Mouse (Mus musculus) MEL (cell line): ENCODE results near the gene Efna3. TPM values are rescaled to one million over a fixed set of nuclear protein-coding genes. Genes with fewer than 3 reads are reported as not detected.
A peak's percentile ranks its signal among the peaks of the same experiment; 100 is the strongest.

Experiments used
- DNase-seq: peaks from one replicate; pipeline ENCODE4 v3.0.0; 2011; ENCODE audit warnings: low read depth, low spot score
- H3K27ac ChIP-seq: 2 replicates; pipeline ENCODE4 v1.5.1; 2012; ENCODE audit warnings: low read depth, mild to moderate bottlenecking, control low read depth, low read length, moderate library complexity; ENCODE audit not compliant: control insufficient read depth
- H3K27me3 ChIP-seq, 2 experiments: fragments of 150-350 bp in 1 of 2; sonication (generic) in 1 of 2; 2 replicates each; pipeline ENCODE4 v1.6.1; 2012; ENCODE audit warnings: low read length in 2 of 2, mild to moderate bottlenecking in 2 of 2, improper control_type of control experiment in 1 of 2, moderate library complexity in 1 of 2; ENCODE audit not compliant: insufficient read depth in 2 of 2, control insufficient read depth in 1 of 2
- H3K36me3 ChIP-seq, 2 experiments: 2 replicates each; pipeline ENCODE4 v1.6.1; 2012 to 2014; ENCODE audit warnings: low read length in 2 of 2, improper control_type of control experiment in 1 of 2, inconsistent platforms in 1 of 2, mild to moderate bottlenecking in 1 of 2; ENCODE audit not compliant: insufficient read depth in 2 of 2, control insufficient read depth in 1 of 2
- H3K4me1 ChIP-seq, 2 experiments: fragments of 150-350 bp in 1 of 2; sonication (generic) in 1 of 2; 2 replicates each; pipeline ENCODE4 v1.6.1; 2012; ENCODE audit warnings: low read length in 2 of 2, improper control_type of control experiment in 1 of 2, mild to moderate bottlenecking in 1 of 2; ENCODE audit not compliant: insufficient read depth in 2 of 2, control insufficient read depth in 1 of 2
- H3K4me3 ChIP-seq, 2 experiments: fragments of 150-350 bp in 1 of 2; sonication (generic) in 1 of 2; 2 replicates each; pipeline ENCODE4 v1.5.1; 2012; ENCODE audit warnings: low read depth in 2 of 2, low read length in 2 of 2, mild to moderate bottlenecking in 2 of 2, moderate library complexity in 2 of 2, control low read depth in 1 of 2, improper control_type of control experiment in 1 of 2; ENCODE audit not compliant: control insufficient read depth in 1 of 2, insufficient read depth in 1 of 2
- H3K79me2 ChIP-seq: 2 replicates; pipeline ENCODE4 v1.6.1; 2012; ENCODE audit warnings: mild to moderate bottlenecking, low read length, moderate library complexity; ENCODE audit not compliant: control insufficient read depth, poor library complexity, insufficient read depth
- H3K9ac ChIP-seq: 2 replicates; pipeline ENCODE4 v1.6.1; 2012; ENCODE audit warnings: low read depth, mild to moderate bottlenecking, control low read depth, low read length, moderate library complexity; ENCODE audit not compliant: control insufficient read depth, poor library complexity, severe bottlenecking
- H3K9me3 ChIP-seq: fragments of 150-350 bp; sonication (generic); replicated peaks from 2 replicates; pipeline ENCODE4 v1.6.1; 2012; ENCODE audit warnings: mild to moderate bottlenecking, low read length, improper control_type of control experiment, moderate library complexity; ENCODE audit not compliant: insufficient read depth
- CHD1 ChIP-seq: IDR thresholded peaks from 2 replicates; pipeline ENCODE4 v1.6.1; 2012; ENCODE audit warnings: low read depth, mild to moderate bottlenecking, inconsistent platforms, low read length, improper control_type of control experiment
- CHD2 ChIP-seq: IDR thresholded peaks from 2 replicates; pipeline ENCODE4 v1.6.1; 2011; ENCODE audit warnings: low read length, improper control_type of control experiment
- EP300 ChIP-seq, 2 experiments: IDR thresholded peaks; 2 replicates each; pipeline ENCODE4 v1.6.1; 2011; ENCODE audit warnings: improper control_type of control experiment in 2 of 2, low read length in 2 of 2, low read depth in 1 of 2, mild to moderate bottlenecking in 1 of 2
- ETS1 ChIP-seq: IDR thresholded peaks from 2 replicates; pipeline ENCODE4 v1.6.1; 2012; ENCODE audit warnings: low read depth, mild to moderate bottlenecking, inconsistent platforms, low read length, improper control_type of control experiment, moderate library complexity
- GABPA ChIP-seq: IDR thresholded peaks from 2 replicates; pipeline ENCODE4 v1.6.1; 2012; ENCODE audit warnings: low read depth, mild to moderate bottlenecking, inconsistent platforms, low read length, improper control_type of control experiment, moderate library complexity
- GATA1 ChIP-seq: IDR thresholded peaks from 2 replicates; pipeline ENCODE4 v1.6.1; 2011; ENCODE audit warnings: low read depth, low read length, improper control_type of control experiment
- JUND ChIP-seq: IDR thresholded peaks from 2 replicates; pipeline ENCODE4 v1.6.1; 2011; ENCODE audit warnings: low read depth, mild to moderate bottlenecking, improper control_type of control experiment, low read length
- MAZ ChIP-seq: IDR thresholded peaks from 2 replicates; pipeline ENCODE4 v1.6.1; 2012; ENCODE audit warnings: low read depth, mild to moderate bottlenecking, inconsistent platforms, low read length, improper control_type of control experiment
- MYB ChIP-seq: IDR thresholded peaks from 2 replicates; pipeline ENCODE4 v1.6.1; 2011; ENCODE audit warnings: mild to moderate bottlenecking, low read depth, low read length, improper control_type of control experiment
- MYC ChIP-seq: IDR thresholded peaks from 2 replicates; pipeline ENCODE4 v1.6.1; 2011; ENCODE audit warnings: low read depth, mild to moderate bottlenecking, low read length, improper control_type of control experiment, moderate library complexity
- NELFE ChIP-seq: IDR thresholded peaks from 2 replicates; pipeline ENCODE4 v1.6.1; 2011; ENCODE audit warnings: low read depth, low read length, improper control_type of control experiment
- POLR2A ChIP-seq, 2 experiments: IDR thresholded peaks; 2 replicates each; pipeline ENCODE4 v1.6.1; 2011 to 2012; ENCODE audit warnings: low read length in 2 of 2, mild to moderate bottlenecking in 2 of 2, control low read depth in 1 of 2, improper control_type of control experiment in 1 of 2, low read depth in 1 of 2, moderate library complexity in 1 of 2; ENCODE audit not compliant: control insufficient read depth in 1 of 2, insufficient read depth in 1 of 2, poor library complexity in 1 of 2
- POLR2AphosphoS2 ChIP-seq: IDR thresholded peaks from 2 replicates; pipeline ENCODE4 v1.6.1; 2011; ENCODE audit warnings: low read length, improper control_type of control experiment
- SIN3A ChIP-seq: IDR thresholded peaks from 2 replicates; pipeline ENCODE4 v1.6.1; 2012; ENCODE audit warnings: low read length, improper control_type of control experiment, inconsistent platforms
- SMC3 ChIP-seq: IDR thresholded peaks from 2 replicates; pipeline ENCODE4 v1.6.1; 2011; ENCODE audit warnings: low read depth, low read length, improper control_type of control experiment
- TBP ChIP-seq: IDR thresholded peaks from 2 replicates; pipeline ENCODE4 v1.8.0; 2011; ENCODE audit warnings: low read depth, low read length, improper control_type of control experiment
- TCF12 ChIP-seq: IDR thresholded peaks from 2 replicates; pipeline ENCODE4 v1.6.1; 2014; ENCODE audit warnings: low read depth, mild to moderate bottlenecking, inconsistent platforms, low read length, improper control_type of control experiment, moderate library complexity
- UBTF ChIP-seq: IDR thresholded peaks from 2 replicates; pipeline ENCODE4 v1.6.1; 2012; ENCODE audit warnings: low read depth, mild to moderate bottlenecking, inconsistent platforms, low read length, improper control_type of control experiment, moderate library complexity, borderline replicate concordance; ENCODE audit not compliant: insufficient read depth
- USF1 ChIP-seq: IDR thresholded peaks from 2 replicates; pipeline ENCODE4 v1.6.1; 2014; ENCODE audit warnings: low read depth, mild to moderate bottlenecking, inconsistent platforms, low read length, improper control_type of control experiment, moderate library complexity
- USF2 ChIP-seq, 2 experiments: IDR thresholded peaks; 2 replicates each; pipeline ENCODE4 v1.6.1; 2011 to 2012; ENCODE audit warnings: improper control_type of control experiment in 2 of 2, low read length in 2 of 2, borderline replicate concordance in 1 of 2, inconsistent platforms in 1 of 2, low read depth in 1 of 2, mild to moderate bottlenecking in 1 of 2; ENCODE audit not compliant: insufficient read depth in 1 of 2
- ZKSCAN1 ChIP-seq: IDR thresholded peaks from 2 replicates; pipeline ENCODE4 v1.6.1; 2012; ENCODE audit warnings: low read depth, mild to moderate bottlenecking, inconsistent platforms, low read length, improper control_type of control experiment, moderate library complexity
- ZMIZ1 ChIP-seq: IDR thresholded peaks from 2 replicates; pipeline ENCODE4 v1.6.1; 2012; ENCODE audit warnings: low read depth, mild to moderate bottlenecking, inconsistent platforms, low read length, improper control_type of control experiment, moderate library complexity
- polyA plus RNA-seq, 2 experiments: library from polyadenylated mRNA; stranded (reverse) in 1 of 2; unstranded in 1 of 2; fragments of >175 nt in 1 of 2; fragments of >200 nt in 1 of 2; gene quantifications; 2 replicates each; pipeline versions ENCODE4 v1.2.1 to v1.2.4; 2012; ENCODE audit warnings: low replicate concordance in 2 of 2, low read depth in 1 of 2; ENCODE audit not compliant: insufficient read length in 2 of 2, insufficient read depth in 1 of 2, missing spikeins in 1 of 2
- total RNA-seq: library from RNA; depleted of rRNA; stranded (reverse); fragments of 300-350 nt; gene quantifications from 2 replicates; pipeline ENCODE4 v1.2.3, GENCODE M21; 2012

The Efna3 gene
- total and polyA plus RNA-seq, 3 experiments = 0.54 to 1.2 TPM; not detected in 1

DNA sequence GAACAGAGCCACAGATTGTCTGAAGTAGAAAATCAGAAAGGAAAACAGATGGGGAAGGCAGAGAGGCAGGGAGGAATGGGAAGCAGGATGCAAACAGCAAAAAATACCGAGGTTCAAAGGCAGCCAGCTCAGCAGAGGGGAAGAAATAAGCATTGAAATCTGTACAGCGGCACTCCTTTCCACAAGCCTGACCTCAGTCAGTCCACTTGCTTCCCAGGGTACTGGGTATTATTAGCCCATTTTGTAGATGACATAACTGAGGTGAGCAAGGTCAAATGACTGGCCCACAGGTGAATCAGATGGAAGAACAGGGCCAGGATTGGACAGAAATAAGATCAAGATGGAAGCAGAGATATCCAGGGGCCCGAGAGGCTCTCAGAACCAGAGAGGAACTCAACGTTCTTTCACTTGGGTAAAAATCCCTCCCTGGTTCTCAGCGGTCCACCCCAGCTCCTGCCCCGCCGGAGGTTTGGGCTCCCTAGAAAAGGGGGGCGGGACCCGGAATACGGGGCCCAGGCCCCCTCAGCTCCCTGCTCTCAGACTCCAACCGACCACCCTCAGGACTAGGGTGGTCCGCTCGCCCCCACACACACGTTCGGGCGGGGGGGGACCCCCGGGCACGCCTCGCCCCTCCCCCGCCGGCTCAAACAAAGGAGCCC, 14.4 kb upstream of the Efna3 start:
- peaks cover 4 to 11% of the 10 kb centered on the region in 2 experiments for H3K4me1 ChIP-seq
- no peaks in the 10 kb centered on the region for H3K27me3 ChIP-seq
- H3K9me3 ChIP-seq = no peaks in the 10 kb centered on the region
- H3K9ac ChIP-seq = peak overlapping the region; percentile 71
- 0 out of 2 replicates have a peak, but pooled peaks have one; percentile 2 for TF ChIP-seq USF1
- no peak for TF ChIP-seq POLR2A (IDR thresholded peaks at IDR 0.05; ENCODE audit: control insufficient read depth in 1 of 2, insufficient read depth in 1 of 2, low read depth in 1 of 2, low read length in 2 of 2, poor library complexity in 1 of 2)
- no peak for TF ChIP-seq CHD1
- no peak for TF ChIP-seq TBP
- TF ChIP-seq MYC = no peak
- TF ChIP-seq JUND = no peak
- TF ChIP-seq SMC3 = no peak
- no peak; the same call in 1 of the 2 replicates for TF ChIP-seq MAZ
- no peak for TF ChIP-seq CHD2
- TF ChIP-seq POLR2AphosphoS2 = no peak
- TF ChIP-seq TCF12 = no peak
- no peak for TF ChIP-seq EP300 (IDR thresholded peaks at IDR 0.05; ENCODE audit: low read depth in 1 of 2, low read length in 2 of 2)
- TF ChIP-seq USF2 (IDR thresholded peaks at IDR 0.05; ENCODE audit: borderline replicate concordance in 1 of 2, insufficient read depth in 1 of 2, low read depth in 1 of 2, low read length in 2 of 2) = no peak
- 0 out of 2 replicates have a peak, but pooled peaks have one; percentile 38 for TF ChIP-seq GATA1
- no peak for TF ChIP-seq ZKSCAN1
- H3K79me2 ChIP-seq = no peaks in the 10 kb centered on the region; the same call in 1 of the 2 replicates
- peak overlapping the region; percentile 70 to 94 for H3K4me3 ChIP-seq
- no peak overlapping the region for H3K27ac ChIP-seq
- peak; percentile 30 for DNase-seq
- peaks cover 0 to 8% of the 10 kb centered on the region in 2 experiments; a peak in 2 of 4 replicates for H3K36me3 ChIP-seq

DNA sequence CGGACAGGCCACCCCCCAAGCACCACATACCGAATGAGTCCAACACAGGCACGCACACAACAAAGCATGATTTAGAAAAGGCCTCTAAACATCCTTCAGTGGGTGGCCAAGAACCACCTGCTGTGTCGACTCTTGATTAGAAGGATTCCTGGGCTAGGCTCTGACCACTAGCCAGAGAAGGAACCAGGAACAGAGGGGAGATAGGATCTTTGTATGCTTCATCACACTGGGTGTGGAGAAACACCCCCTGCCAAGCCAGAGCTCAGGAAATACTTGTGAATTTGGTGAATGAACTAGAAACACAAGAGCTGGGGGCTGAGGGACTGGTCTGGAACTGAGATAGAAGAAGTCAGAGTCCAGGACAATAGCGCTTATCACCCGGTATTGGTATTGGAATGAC, 13.8 kb upstream of the Efna3 start:
- Histone ChIP-seq H3K4me3 (no peak overlapping the region), H3K36me3 (peaks cover 0 to 8% of the 10 kb centered on the region in 2 experiments; a peak in 2 of 4 replicates)
- TF ChIP-seq MAZ (no peak), TBP (no peak), UBTF (no peak), ETS1 (no peak), SIN3A (no peak), ZMIZ1 (no peak), MYB (no peak), GABPA (no peak), NELFE (no peak)
- TF ChIP-seq, all 39 proteins: peak for 0
- Histone ChIP-seq H3K9me3 (no peaks in the 10 kb centered on the region), H3K4me1 (peaks cover 4 to 15% of the 10 kb centered on the region in 2 experiments), H3K79me2 (no peaks in the 10 kb centered on the region; the same call in 1 of the 2 replicates), H3K27me3 (no peaks in the 10 kb centered on the region), H3K27ac (no peak overlapping the region), H3K9ac (no peak overlapping the region)
- DNase-seq = peak; percentile 33
